12 mouse cellular contexts compared by ENCODE assay signal in genomic region chr10:115817056-115817724, GRCm38 (mm10). TPM values are rescaled to one million over a fixed set of nuclear protein-coding genes. Genes with fewer than 3 reads are reported as not detected.
DNase-seq lines count a peak whose midpoint lies in the region; ATAC-seq and TF ChIP-seq lines count a peak whose summit lies in the region.
"Had no signal": no experiment of that assay in that cellular context is flagged by ENCODE, and none has a peak within 500 bp of the region (broad histone marks: within the 10 kb centered on the region; RNA-seq: fewer than 3 reads in every experiment).

No protein-coding gene starts in this region.

- no peak for DNase-seq in heart, adult 8-10 months (ENCODE audit: low spot score)
- DNase-seq in kidney, adult 2 months, result peak; percentile 28
- peak; percentile 46 for DNase-seq in lung, embryonic 14.5 days
- DNase-seq in forebrain, postnatal 0 days, result no peak
- DNase-seq in right cerebral cortex, postnatal 10 days (ENCODE audit: low spot score in 2 of 2), result no peak
- DNase-seq: thymus, postnatal 36 days had no signal

- 40% methylated on average over 13 of the region's 13 CpGs for WGBS in heart, embryonic 12.5 days
- 22% methylated on average over 13 of the region's 13 CpGs for WGBS in kidney, adult 2 months
- WGBS in lung, embryonic 14.5 days, result 19% methylated on average over 13 of the region's 13 CpGs
- WGBS in stomach, embryonic 14.5 days, result 10% methylated on average over 13 of the region's 13 CpGs
- 67% methylated on average over 13 of the region's 13 CpGs for WGBS in forebrain, postnatal 0 days

- peak; percentile 85; the same call in 1 of the 2 replicates for ATAC-seq in heart, embryonic 12.5 days (ENCODE audit: insufficient number of reproducible peaks, low FRiP score)
- peak; percentile 92 for ATAC-seq in lung, embryonic 14.5 days (ENCODE audit: insufficient read depth)
- ATAC-seq in stomach, embryonic 14.5 days (ENCODE audit: insufficient number of reproducible peaks, insufficient read depth, low FRiP score, low read depth), result peak; percentile 97
- no peak for ATAC-seq in forebrain, postnatal 0 days
- ATAC-seq in frontal cortex, adult (ENCODE audit: low TSS enrichment), result no peak

- no peak for TF ChIP-seq POLR2A in kidney, adult 2 months (IDR thresholded peaks at IDR 0.05; ENCODE audit: low read depth, low read length)

- H3K9ac ChIP-seq in heart, embryonic 12.5 days, result no peak overlapping the region
- H3K9ac ChIP-seq in lung, embryonic 14.5 days, result peak overlapping the region; percentile 48
- H3K9ac ChIP-seq in stomach, embryonic 14.5 days (replicated peaks; ENCODE audit: low read depth, low read length), result no peak overlapping the region
- no peak overlapping the region for H3K9ac ChIP-seq in forebrain, postnatal 0 days
- H3K9ac ChIP-seq: embryonic facial prominence, embryonic 15.5 days; hindbrain, embryonic 14.5 days; limb, embryonic 15.5 days had no signal

- no peaks in the 10 kb centered on the region for H3K36me3 ChIP-seq in heart, embryonic 12.5 days
- no peaks in the 10 kb centered on the region for H3K36me3 ChIP-seq in kidney, adult 2 months (ENCODE audit: control insufficient read depth, insufficient read depth, low read length)
- no peaks in the 10 kb centered on the region for H3K36me3 ChIP-seq in lung, embryonic 14.5 days (ENCODE audit: insufficient read depth)
- H3K36me3 ChIP-seq in stomach, embryonic 14.5 days (ENCODE audit: control insufficient read depth, insufficient read depth, low read length), result no peaks in the 10 kb centered on the region
- no peaks in the 10 kb centered on the region for H3K36me3 ChIP-seq in forebrain, postnatal 0 days (ENCODE audit: insufficient read depth)
- H3K36me3 ChIP-seq: embryonic facial prominence, embryonic 15.5 days; limb, embryonic 15.5 days had no signal

- TF ChIP-seq CTCF in kidney, adult 2 months (conservative IDR thresholded peaks at IDR 0.05; ENCODE audit: insufficient read depth, insufficient read length, low read depth, low read length), result no peak
- TF ChIP-seq CTCF in lung, embryonic 14.5 days (IDR thresholded peaks at IDR 0.05; ENCODE audit: low read depth), result no peak
- TF ChIP-seq CTCF in forebrain, postnatal 0 days (IDR thresholded peaks at IDR 0.05; ENCODE audit: low read depth), result no peak

- H3K4me1 ChIP-seq in heart, embryonic 12.5 days (replicated peaks), result peaks cover 8% of the 10 kb centered on the region
- peaks cover 2% of the 10 kb centered on the region; the same call in 1 of the 2 replicates for H3K4me1 ChIP-seq in kidney, adult 2 months (ENCODE audit: control insufficient read depth, insufficient read depth, low read length)
- H3K4me1 ChIP-seq in lung, embryonic 14.5 days (ENCODE audit: insufficient read depth), result no peaks in the 10 kb centered on the region
- 0 out of 2 replicates have a peak, but pooled peaks cover 2% of the 10 kb centered on the region for H3K4me1 ChIP-seq in stomach, embryonic 14.5 days (ENCODE audit: control insufficient read depth, insufficient read depth, low read length)
- H3K4me1 ChIP-seq in forebrain, postnatal 0 days (ENCODE audit: insufficient read depth), result no peaks in the 10 kb centered on the region
- H3K4me1 ChIP-seq: embryonic facial prominence, embryonic 15.5 days had no signal

- no peak overlapping the region for H3K4me3 ChIP-seq in heart, embryonic 12.5 days
- peak overlapping the region; percentile 15 for H3K4me3 ChIP-seq in kidney, adult 2 months (ENCODE audit: insufficient read depth, low read depth, low read length)
- peak overlapping the region; percentile 26 for H3K4me3 ChIP-seq in lung, embryonic 14.5 days (ENCODE audit: low read depth, low read length)
- peak overlapping the region; percentile 21 for H3K4me3 ChIP-seq in stomach, embryonic 14.5 days (ENCODE audit: low read depth, low read length)
- no peak overlapping the region for H3K4me3 ChIP-seq in forebrain, postnatal 0 days (ENCODE audit: low read depth, low read length)
- H3K4me3 ChIP-seq: embryonic facial prominence, embryonic 15.5 days; limb, embryonic 15.5 days had no signal

- H3K27ac ChIP-seq in heart, embryonic 12.5 days (ENCODE audit: poor library complexity, severe bottlenecking), result no peak overlapping the region
- peak overlapping the region; percentile 51 for H3K27ac ChIP-seq in kidney, adult 2 months (ENCODE audit: insufficient read depth, low read depth, low read length)
- H3K27ac ChIP-seq in lung, embryonic 14.5 days (ENCODE audit: low read depth), result peak overlapping the region; percentile 80
- H3K27ac ChIP-seq in stomach, embryonic 14.5 days (ENCODE audit: low read length), result peak overlapping the region; percentile 52
- no peak overlapping the region for H3K27ac ChIP-seq in forebrain, postnatal 0 days (ENCODE audit: low read depth, low read length)
- H3K27ac ChIP-seq: embryonic facial prominence, embryonic 15.5 days; hindbrain, embryonic 14.5 days; limb, embryonic 15.5 days had no signal

- peak overlapping the region; percentile 33; the same call in 1 of the 2 replicates for H3K4me2 ChIP-seq in heart, embryonic 12.5 days
- peak overlapping the region; percentile 50 for H3K4me2 ChIP-seq in lung, embryonic 14.5 days
- peak overlapping the region; percentile 4; the same call in 1 of the 2 replicates for H3K4me2 ChIP-seq in stomach, embryonic 14.5 days (replicated peaks; ENCODE audit: low read depth, low read length)
- H3K4me2 ChIP-seq in forebrain, postnatal 0 days (ENCODE audit: low read depth), result no peak overlapping the region
- H3K4me2 ChIP-seq: embryonic facial prominence, embryonic 15.5 days; hindbrain, embryonic 14.5 days; limb, embryonic 15.5 days had no signal

- H3K27me3 ChIP-seq in heart, embryonic 12.5 days (replicated peaks), result no peaks in the 10 kb centered on the region
- H3K27me3 ChIP-seq in kidney, adult 2 months (replicated peaks; ENCODE audit: control insufficient read depth, insufficient read depth, low read length), result no peaks in the 10 kb centered on the region
- H3K27me3 ChIP-seq in lung, embryonic 14.5 days (ENCODE audit: insufficient read depth, low read length), result no peaks in the 10 kb centered on the region
- H3K27me3 ChIP-seq in stomach, embryonic 14.5 days (ENCODE audit: control insufficient read depth, insufficient read depth, low read length), result no peaks in the 10 kb centered on the region
- H3K27me3 ChIP-seq in forebrain, postnatal 0 days (ENCODE audit: insufficient read depth, low read length), result no peaks in the 10 kb centered on the region
- H3K27me3 ChIP-seq: embryonic facial prominence, embryonic 15.5 days; limb, embryonic 15.5 days had no signal

- no peaks in the 10 kb centered on the region for H3K9me3 ChIP-seq in heart, embryonic 12.5 days (replicated peaks)
- no peaks in the 10 kb centered on the region for H3K9me3 ChIP-seq in lung, embryonic 14.5 days (ENCODE audit: low read depth, low read length)
- H3K9me3 ChIP-seq in stomach, embryonic 14.5 days (ENCODE audit: control insufficient read depth, low read depth, low read length), result no peaks in the 10 kb centered on the region
- H3K9me3 ChIP-seq in forebrain, postnatal 0 days (ENCODE audit: low read length), result no peaks in the 10 kb centered on the region
- H3K9me3 ChIP-seq: embryonic facial prominence, embryonic 15.5 days; limb, embryonic 15.5 days had no signal

RNA-seq across cellular contexts. Expression of gene Tspan8, which starts 0.6 kb away (rescaled TPM):
- polyA plus RNA-seq in heart, embryonic 12.5 days (2016; fragmentation: Nextera tagmentation; extraction: Ambion mirVana), result 2.1 and 3.1 TPM in 2 replicates
- total RNA-seq in heart, adult 8-10 months (2022), result 1 to 10 TPM; 1.3 to 2.8 (median 1.9) TPM
- 22.7 and 32.7 TPM in 2 replicates for polyA plus RNA-seq in kidney, adult 2 months (2012; rRNA removed)
- polyA plus RNA-seq in lung, embryonic 14.5 days (2014; fragmentation: Nextera tagmentation; extraction: Ambion mirVana), result 47.7 and 54.4 TPM in 2 replicates
- polyA plus RNA-seq in stomach, embryonic 14.5 days (2014; fragmentation: Nextera tagmentation; extraction: Ambion mirVana), result 113 and 116 TPM in 2 replicates
- total RNA-seq in forebrain, postnatal 0 days (2014; rRNA removed), result 1.3 and 5.2 TPM in 2 replicates
- 1.0 and 1.6 TPM in 2 replicates for polyA plus RNA-seq in forebrain, postnatal 0 days (2015; fragmentation: Nextera tagmentation; extraction: Ambion mirVana)

Comparison
In these comparisons a context has a peak if more than half of its experiments do, and no peak if none do; other contexts are left out.
1. ATAC-seq: peak in heart, embryonic 12.5 days (single experiment), lung, embryonic 14.5 days (single experiment) and stomach, embryonic 14.5 days (single experiment); none in forebrain, postnatal 0 days (single experiment) and frontal cortex, adult (single experiment).
2. H3K27ac ChIP-seq: peak in kidney, adult 2 months (single experiment), lung, embryonic 14.5 days (single experiment) and stomach, embryonic 14.5 days (single experiment); none in heart, embryonic 12.5 days (single experiment) and forebrain, postnatal 0 days (single experiment).
3. H3K4me3 ChIP-seq: peak in kidney, adult 2 months (single experiment), lung, embryonic 14.5 days (single experiment) and stomach, embryonic 14.5 days (single experiment); none in heart, embryonic 12.5 days (single experiment) and forebrain, postnatal 0 days (single experiment).
4. DNase-seq: peak in kidney, adult 2 months (single experiment) and lung, embryonic 14.5 days (single experiment); none in heart, adult 8-10 months (single experiment), forebrain, postnatal 0 days (single experiment) and right cerebral cortex, postnatal 10 days (0 of 2).